Mouse (Mus musculus) v-Abl transformed pro-B cells (cell line): ENCODE results near the gene Gm37419.

Experiments
- in situ Hi-C, 2 experiments: fragments of 400-800 bp; cut with MboI; formaldehyde crosslinking; loops; one replicate each; pipeline ENCODE4 v1.15.1; 2025; ENCODE audit not compliant: unreplicated experiment in 2 of 2

Gene Gm37419

GRCm38 (mm10) chr16:23988466-23989208 is at the start of gene Gm37419, which contains the start of gene Bcl6:
Gm37419 (plus strand) TSS chr16:23988482.
Bcl6 (minus strand) TSS chr16:23988852.
- in situ Hi-C loops, result loop anchor here (5.0 to 25.0 kb wide), 10 partner anchors 349 to 1189 kb away; partner anchors contain the start of gene Lpp (in 1 of the 2)

DNA sequence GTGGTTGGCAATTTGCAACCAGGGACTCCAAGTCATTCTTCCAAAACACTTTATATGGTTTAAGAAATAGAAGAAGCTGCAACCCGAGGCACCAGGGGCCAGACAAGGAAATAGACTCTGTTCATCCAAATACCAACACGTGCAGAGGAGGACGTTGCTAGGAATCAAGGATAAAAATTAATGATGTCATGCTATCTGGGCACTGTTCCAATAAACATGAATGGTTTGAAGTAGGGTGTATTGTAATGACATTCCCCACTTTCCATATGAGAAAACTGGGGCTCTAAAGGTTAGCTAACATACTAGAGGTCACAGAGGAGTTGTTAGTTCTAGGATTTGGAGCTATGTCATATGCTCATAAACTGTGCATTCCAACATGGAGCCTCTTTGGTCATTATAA is 43.5 kb upstream of the Gm37419 start:
- in situ Hi-C loops, result no loop called here

GRCm38 (mm10) chr16:23947654-23948053 is 40.6 kb upstream of the Gm37419 start:
- in situ Hi-C loops, result no loop called here

GRCm38 (mm10) chr16:23952101-23952727 is 36.1 kb upstream of the Gm37419 start:
- in situ Hi-C loops, result no loop called here

DNA sequence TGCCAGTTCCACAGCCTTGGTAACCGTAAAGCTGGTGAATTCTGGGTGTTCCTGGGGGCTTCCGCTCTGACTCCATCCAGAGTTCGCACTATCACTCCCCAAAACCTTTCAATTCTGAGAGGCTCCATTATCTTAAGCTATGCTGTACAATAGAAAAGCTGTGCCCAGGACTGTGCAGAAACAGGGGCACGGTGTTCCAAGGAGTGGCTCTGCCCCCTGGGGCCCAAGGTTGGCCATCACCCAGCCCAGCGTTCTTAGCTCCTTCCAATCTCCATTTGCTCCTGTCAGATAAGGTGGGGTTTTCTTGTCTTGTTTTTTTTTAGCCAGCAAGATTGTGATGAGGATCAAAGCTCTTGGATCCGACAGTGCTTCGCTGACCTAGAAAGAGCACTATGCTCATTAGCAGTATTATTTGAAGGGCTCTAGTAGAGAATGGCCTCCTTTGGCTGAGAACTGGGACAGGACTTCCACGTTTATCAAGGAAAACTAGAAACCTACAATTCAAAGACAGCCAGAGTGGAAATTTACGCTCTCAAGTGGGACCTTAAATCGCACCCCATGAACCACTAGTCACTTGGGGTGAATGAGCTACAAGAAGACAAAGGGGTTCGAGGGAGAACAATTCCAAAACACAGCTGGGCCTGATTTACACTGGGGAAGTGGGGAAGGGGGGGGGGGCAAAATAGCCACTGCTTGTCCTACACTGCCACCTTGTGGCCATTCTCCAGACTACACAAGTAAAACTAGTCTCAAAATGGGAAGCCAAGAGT is 34.9 kb upstream of the Gm37419 start:
- in situ Hi-C loops, result no loop called here

DNA sequence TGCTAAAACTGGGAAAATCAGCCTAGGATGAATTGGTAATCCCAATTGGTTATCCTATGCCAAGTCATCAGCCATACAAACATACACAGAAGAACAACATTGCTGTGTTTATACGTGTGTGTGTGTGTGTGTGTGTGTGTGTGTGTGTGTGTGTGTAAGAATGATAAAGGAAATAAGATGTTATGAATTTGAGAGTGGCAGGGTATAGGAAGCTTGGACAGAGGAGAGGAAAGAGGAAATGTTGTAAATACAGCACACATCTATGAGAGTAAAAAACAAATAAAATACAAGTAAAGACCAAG is 34.4 kb upstream of the Gm37419 start:
- in situ Hi-C loops, result no loop called here

DNA sequence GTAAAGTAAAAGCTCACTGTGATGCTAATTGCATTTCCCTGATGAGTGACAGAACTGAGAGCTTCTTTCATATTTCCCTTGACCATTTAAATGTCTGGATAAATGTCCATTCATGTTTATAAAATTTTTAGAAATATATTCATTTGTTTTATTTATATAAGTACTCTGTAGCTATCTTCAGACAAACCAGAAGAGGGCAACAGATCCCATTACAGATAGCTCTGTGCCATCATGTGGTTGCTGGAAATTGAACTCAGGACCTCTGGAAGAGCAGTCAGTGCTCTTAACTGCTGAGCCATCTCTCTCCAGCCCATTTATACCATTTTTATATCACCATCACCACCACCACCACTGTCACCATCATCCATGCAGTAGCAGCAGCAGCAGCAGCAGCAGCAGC is 29.3 kb upstream of the Gm37419 start:
- in situ Hi-C loops, result loop anchor here (5.0 kb wide), 2 partner anchors 407 to 412 kb away; no protein-coding TSS in a partner anchor

GRCm38 (mm10) chr16:23962401-23962800 is 25.9 kb upstream of the Gm37419 start:
- in situ Hi-C loops, result loop anchor here (5.0 to 10.0 kb wide), 2 partner anchors 1392 to 2000 kb away; no protein-coding TSS in a partner anchor

DNA sequence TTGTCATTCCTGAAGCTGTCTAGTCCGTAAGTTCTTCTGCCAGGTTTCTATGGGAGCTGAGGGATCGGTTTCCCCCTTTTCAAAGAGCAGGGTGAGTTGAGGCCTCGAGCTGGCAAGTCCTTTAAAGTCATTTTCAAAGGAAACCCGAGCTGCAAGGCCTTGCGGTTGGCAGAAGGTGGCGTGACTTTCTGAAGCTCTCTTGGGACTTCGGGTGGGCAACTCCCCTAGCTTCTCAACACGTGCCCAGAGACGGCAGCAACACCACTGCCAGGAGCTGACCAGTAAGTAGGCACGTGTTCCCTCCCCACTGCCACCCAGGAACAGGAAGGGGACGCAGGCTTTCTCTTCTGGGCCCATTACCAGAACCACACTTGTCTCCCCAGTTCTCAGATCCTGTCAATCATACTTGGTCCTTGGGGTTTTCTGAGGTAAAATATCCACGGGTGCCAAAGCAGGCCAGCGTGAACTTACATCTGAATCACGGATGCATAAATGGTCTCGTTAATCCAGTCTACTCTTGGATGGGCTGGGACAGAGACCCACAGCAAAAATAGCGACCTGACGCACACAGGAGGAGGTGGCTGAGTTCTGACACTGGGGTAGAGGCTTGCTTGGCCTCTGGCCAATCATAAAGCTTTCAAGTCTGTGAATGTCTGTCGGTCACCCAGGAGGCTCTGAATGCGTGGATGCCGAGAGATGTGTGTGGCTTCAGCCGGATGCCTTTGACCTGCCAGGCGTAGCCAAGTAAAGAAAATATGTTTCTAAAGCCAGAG is 24.2 kb upstream of the Gm37419 start:
- in situ Hi-C loops, result loop anchor here (5.0 to 10.0 kb wide), 2 partner anchors 1391 to 1998 kb away; no protein-coding TSS in a partner anchor

DNA sequence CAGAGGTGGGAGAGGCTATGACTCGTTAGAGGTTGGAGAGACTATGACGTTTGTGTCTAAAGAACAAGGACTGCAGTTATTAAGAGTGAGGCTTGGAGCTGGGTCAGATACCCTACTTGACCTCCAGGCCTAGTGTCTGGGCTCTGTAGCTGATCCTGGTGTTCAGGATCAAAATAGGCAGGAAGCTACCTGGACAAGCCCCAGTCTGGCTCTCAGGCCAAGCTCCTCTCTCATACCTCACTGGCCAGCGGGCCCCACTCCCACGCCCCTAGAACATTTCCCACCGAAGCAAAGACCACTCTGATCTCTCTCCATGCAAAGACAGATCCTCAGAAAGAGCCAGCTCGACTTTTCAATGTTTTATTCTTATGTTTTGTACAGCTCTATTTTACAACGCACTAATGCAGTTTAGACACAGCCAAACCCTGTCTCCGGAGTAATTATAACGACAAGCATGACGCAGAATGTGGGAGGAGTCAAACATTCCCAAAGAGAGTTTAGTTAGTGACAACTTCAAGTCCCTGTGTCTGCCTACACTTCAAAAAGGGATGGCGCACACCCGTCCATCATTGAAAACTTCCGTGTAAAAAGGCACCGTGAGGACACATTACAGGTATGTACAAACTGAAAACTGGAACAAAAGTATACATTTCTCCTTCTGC is 23.4 kb upstream of the Gm37419 start:
- in situ Hi-C loops, result loop anchor here (5.0 to 10.0 kb wide), 2 partner anchors 1390 to 1997 kb away; no protein-coding TSS in a partner anchor

DNA sequence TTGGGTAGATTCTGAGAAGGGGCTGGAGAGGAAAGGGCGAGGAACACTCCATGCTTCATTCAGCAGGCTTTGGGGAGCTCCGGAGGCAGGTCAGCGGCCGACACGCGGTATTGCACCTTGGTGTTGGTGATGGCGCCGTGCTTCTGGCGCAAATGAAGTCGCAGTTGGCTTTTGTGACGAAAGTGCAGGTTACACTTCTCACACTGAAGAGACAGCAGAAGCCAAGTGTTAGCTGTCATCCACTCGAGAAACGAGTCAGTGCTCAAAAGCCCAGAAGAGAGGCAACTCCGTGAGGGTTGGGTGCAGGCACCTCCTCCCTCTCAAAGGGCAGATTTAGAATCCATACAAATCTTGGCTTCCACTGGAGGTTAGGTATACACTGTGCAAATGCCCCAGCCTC is 22.2 kb upstream of the Gm37419 start:
- in situ Hi-C loops, result loop anchor here in 1 of 2 experiments (10.0 kb wide), 1 partner anchor 1389 kb away; no protein-coding TSS in a partner anchor

- in situ Hi-C loops, result loop anchor here in 1 of 2 experiments (10.0 kb wide), 1 partner anchor 1388 kb away; no protein-coding TSS in a partner anchor
These were observed 21.0 kb upstream of the Gm37419 start for GRCm38 (mm10) chr16:23967301-23967700.

DNA sequence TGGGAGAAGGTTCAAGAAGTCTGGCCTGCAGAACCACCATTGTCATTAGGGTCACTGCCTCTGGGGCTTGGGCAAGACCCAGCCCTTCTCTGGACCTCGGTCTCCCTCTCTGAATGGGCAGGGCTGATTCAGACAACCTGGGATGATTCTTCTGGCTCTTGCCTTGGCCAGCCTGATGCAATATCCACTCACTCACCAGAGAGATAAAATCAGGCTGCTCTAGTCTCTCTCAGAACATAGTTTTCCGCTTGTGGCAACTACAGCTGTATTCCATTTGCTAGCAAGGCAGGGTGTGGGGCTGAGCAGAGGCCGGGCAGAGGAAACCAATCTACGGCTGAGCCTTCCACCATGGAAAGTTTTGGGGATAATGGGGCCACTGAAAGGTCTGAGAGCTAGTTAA is 19.4 kb upstream of the Gm37419 start:
- in situ Hi-C loops, result loop anchor here in 1 of 2 experiments (10.0 kb wide), 1 partner anchor 1386 kb away; no protein-coding TSS in a partner anchor

DNA sequence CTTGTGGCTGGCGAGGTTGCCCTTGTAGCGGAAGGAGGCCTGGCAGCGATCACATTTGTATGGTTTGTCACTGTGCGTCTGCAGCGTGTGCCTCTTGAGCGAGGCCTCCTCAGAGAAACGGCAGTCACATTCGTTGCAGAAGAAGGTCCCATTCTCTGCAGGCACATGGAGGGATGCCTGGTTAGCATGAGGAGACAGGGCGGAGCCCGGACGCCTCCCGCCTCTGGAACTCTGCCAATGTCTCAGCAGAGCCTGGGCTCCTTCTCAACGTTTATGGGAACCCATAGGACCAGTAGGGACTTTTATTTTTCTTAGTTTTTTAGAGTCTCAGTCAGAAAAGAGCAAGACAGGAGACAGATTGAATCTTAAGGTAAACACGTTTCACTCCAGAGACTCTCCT is 18.4 kb upstream of the Gm37419 start:
- in situ Hi-C loops, result loop anchor here in 1 of 2 experiments (10.0 kb wide), 1 partner anchor 1385 kb away; no protein-coding TSS in a partner anchor

GRCm38 (mm10) chr16:23972126-23972740 is 16.0 kb upstream of the Gm37419 start:
- in situ Hi-C loops, result no loop called here

- in situ Hi-C loops, result no loop called here
These were observed 15.4 kb upstream of the Gm37419 start for GRCm38 (mm10) chr16:23972901-23973300.

DNA sequence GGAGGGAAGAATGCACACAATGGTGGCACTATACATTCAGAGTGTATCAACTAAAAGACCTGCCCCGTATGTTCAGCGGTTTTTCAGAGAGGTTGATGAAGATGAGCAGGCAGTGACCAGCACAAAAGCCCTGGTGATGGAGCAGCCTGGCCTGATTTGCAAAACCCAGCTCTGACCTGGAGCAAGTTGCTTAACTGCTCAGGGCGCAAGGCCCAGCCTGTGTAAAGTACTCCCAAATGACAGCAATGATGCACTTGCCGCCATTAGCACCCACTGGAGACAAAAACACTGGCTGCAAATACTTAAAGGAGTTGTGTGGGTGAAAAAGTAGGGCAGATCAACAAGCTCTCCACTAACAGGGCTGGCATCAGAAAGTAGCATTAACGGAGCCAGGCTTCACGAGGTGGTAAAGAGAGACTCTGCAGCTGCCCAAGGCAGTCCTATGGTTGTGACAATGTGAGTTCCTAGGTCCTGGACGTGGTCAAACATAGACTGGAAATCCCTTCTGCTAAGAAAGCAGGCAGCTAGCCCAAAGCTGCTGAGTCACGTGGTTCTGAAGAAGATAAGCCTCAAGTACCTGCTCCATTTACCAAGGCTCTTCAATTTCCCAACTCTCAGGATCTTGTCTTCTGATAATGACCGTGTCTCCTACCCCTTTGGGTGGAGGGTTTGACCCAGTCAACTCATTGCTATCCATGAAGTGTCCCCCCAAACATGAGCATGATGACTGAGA is 14.5 kb upstream of the Gm37419 start:
- in situ Hi-C loops, result no loop called here

DNA sequence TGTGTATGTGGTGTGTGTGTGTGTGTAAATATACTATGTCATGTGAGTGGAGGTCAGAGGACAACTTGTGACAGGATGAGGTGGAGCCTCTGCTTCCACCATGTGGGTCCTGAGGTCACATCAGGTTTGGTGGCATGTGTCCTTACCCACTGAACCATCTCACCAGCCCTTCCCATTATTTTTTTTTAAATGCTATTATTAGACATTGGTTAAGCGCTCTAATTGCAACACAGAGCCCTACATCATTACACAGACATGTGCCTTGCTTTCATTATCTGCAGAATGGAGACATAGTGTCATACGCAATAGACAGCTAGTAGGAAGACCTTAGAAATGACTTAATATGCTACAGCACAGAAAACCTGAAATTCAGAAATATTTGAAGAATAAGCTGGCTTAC is 12.1 kb upstream of the Gm37419 start:
- in situ Hi-C loops, result loop anchor here in 1 of 2 experiments (25.0 kb wide), 1 partner anchor 361 kb away; no protein-coding TSS in a partner anchor
